Mouse (Mus musculus): Measurements from ENCODE around the gene Slit1. TPM values are rescaled to one million over a fixed set of nuclear protein-coding genes. Genes with fewer than 3 reads are reported as not detected.

The Slit1 gene
- polyA plus RNA-seq, 1 experiment from 2014 or later, result 0.12 TPM

DNA sequence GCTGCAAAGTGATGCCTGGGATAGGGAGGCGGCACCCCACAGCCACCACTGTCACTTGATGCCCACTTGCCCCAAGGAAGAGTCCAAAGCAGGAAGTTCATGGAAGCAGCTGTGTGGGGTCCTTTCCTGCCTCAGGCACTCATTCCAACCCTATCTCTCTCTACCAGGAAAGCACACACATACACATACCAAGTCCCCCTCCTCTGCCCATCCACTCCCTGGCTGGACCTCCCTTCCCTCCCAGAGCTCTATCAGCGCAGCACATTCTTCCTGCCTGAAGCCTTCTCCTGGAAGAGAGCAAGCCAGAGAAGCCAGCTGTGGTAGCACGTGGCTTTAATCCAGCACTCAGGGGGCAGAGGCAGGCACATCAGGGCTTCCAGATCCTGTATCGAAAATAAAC is 65.9 kb downstream of the Slit1 start:
- Histone ChIP-seq H3K4me1 (ENCODE audit: insufficient read depth) (no peaks in the 10 kb centered on the region), H3K36me3 (replicated peaks; ENCODE audit: insufficient read depth, low read length) (no peaks in the 10 kb centered on the region), H3K4me2 (ENCODE audit: low read depth, low read length) (no peak overlapping the region), H3K9ac (replicated peaks) (no peak overlapping the region), H3K27me3 (ENCODE audit: insufficient read depth, low read length) (no peaks in the 10 kb centered on the region), H3K9me3 (ENCODE audit: low read length) (no peaks in the 10 kb centered on the region), H3K27ac (ENCODE audit: low read depth) (no peak overlapping the region), H3K4me3 (ENCODE audit: low read depth, low read length) (no peak overlapping the region)
- 26% methylated on average over 4 of the region's 4 CpGs for whole genome bisulfite sequencing (ENCODE audit: insufficient replicate concordance)
- TF ChIP-seq EP300 (IDR thresholded peaks at IDR 0.05; ENCODE audit: low read depth) (no peak), CTCF (IDR thresholded peaks at IDR 0.05; ENCODE audit: low read depth) (no peak)
- ATAC-seq (peak; percentile 55), DNase-seq (no peak)

DNA sequence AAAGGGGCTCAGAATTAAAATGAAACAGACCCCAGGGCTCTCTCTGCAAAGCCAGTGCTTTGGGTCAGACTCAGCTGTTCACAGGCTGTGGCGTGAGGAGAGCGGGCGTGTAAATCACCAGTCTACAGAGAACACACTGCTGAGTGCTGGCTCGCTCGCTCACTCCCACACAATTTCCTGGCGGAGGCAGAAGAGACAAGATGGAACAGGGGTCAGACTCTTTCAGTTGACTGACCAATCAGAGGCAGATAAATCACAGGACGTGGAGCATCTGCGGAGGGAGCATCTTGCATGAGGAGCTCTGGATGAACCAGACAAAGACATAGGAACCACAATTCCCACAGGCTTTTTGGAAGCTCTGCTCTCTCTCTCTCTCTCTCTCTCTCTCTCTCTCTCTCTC is 67.9 kb downstream of the Slit1 start:
- Histone ChIP-seq H3K27ac (ENCODE audit: low read depth) (no peak overlapping the region), H3K9ac (replicated peaks) (no peak overlapping the region), H3K4me3 (ENCODE audit: low read depth, low read length) (no peak overlapping the region), H3K36me3 (replicated peaks; ENCODE audit: insufficient read depth, low read length) (no peaks in the 10 kb centered on the region), H3K4me1 (ENCODE audit: insufficient read depth) (no peaks in the 10 kb centered on the region), H3K4me2 (ENCODE audit: low read depth, low read length) (no peak overlapping the region), H3K9me3 (ENCODE audit: low read length) (no peaks in the 10 kb centered on the region), H3K27me3 (ENCODE audit: insufficient read depth, low read length) (0 out of 2 replicates have a peak, but pooled peaks cover 3% of the 10 kb centered on the region)
- ATAC-seq (no peak), DNase-seq (no peak)
- TF ChIP-seq CTCF (IDR thresholded peaks at IDR 0.05; ENCODE audit: low read depth), result no peak
- no peak for TF ChIP-seq EP300 (IDR thresholded peaks at IDR 0.05; ENCODE audit: low read depth)
- 73% methylated on average over 8 of the region's 8 CpGs for WGBS (ENCODE audit: insufficient replicate concordance)

DNA sequence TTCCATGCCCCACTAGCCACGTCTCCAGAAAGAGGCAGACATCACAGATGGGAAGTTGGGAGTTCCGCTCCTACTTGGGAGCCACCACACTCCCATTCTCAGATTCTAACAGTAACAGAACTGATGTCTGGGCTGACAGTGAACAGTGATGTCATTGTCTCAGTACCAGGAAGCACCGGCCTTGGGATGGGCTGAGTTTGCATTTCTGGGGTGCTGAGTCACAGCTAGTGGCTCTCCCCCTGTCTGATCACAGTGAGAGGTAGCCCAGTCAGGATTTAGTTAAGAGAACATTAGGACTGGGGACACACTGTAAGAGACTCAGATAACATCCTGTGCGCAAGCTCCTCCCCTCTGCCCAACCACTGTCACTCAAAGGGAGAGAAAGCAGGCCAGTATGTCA is 69.1 kb downstream of the Slit1 start:
- no peaks in the 10 kb centered on the region for H3K9me3 ChIP-seq (ENCODE audit: low read length)
- H3K27ac ChIP-seq (ENCODE audit: low read depth), result no peak overlapping the region
- no peaks in the 10 kb centered on the region for H3K36me3 ChIP-seq (replicated peaks; ENCODE audit: insufficient read depth, low read length)
- WGBS (ENCODE audit: insufficient replicate concordance), result 59% methylated on average over 4 of the region's 4 CpGs
- TF ChIP-seq CTCF (IDR thresholded peaks at IDR 0.05; ENCODE audit: low read depth) (no peak), EP300 (IDR thresholded peaks at IDR 0.05; ENCODE audit: low read depth) (no peak)
- no peak for DNase-seq
- H3K4me1 ChIP-seq (ENCODE audit: insufficient read depth), result no peaks in the 10 kb centered on the region
- no peak overlapping the region for H3K9ac ChIP-seq (replicated peaks)
- ATAC-seq, result peak; percentile 43; the same call in 1 of the 2 replicates
- H3K27me3 ChIP-seq (ENCODE audit: insufficient read depth, low read length), result 0 out of 2 replicates have a peak, but pooled peaks cover 3% of the 10 kb centered on the region
- H3K4me3 ChIP-seq (ENCODE audit: low read depth, low read length), result no peak overlapping the region
- H3K4me2 ChIP-seq (ENCODE audit: low read depth, low read length), result no peak overlapping the region

GRCm38 (mm10) chr19:41672836-41673235 is 70.6 kb downstream of the Slit1 start:
- Histone ChIP-seq H3K4me2 (ENCODE audit: low read depth, low read length) (no peak overlapping the region), H3K4me3 (ENCODE audit: low read depth, low read length) (no peak overlapping the region), H3K27ac (ENCODE audit: low read depth) (no peak overlapping the region), H3K9ac (replicated peaks) (no peak overlapping the region), H3K27me3 (ENCODE audit: insufficient read depth, low read length) (0 out of 2 replicates have a peak, but pooled peaks cover 3% of the 10 kb centered on the region), H3K9me3 (ENCODE audit: low read length) (no peaks in the 10 kb centered on the region), H3K4me1 (ENCODE audit: insufficient read depth) (no peaks in the 10 kb centered on the region), H3K36me3 (replicated peaks; ENCODE audit: insufficient read depth, low read length) (no peaks in the 10 kb centered on the region)
- ATAC-seq (no peak), DNase-seq (no peak)
- TF ChIP-seq EP300 (IDR thresholded peaks at IDR 0.05; ENCODE audit: low read depth) (no peak), CTCF (IDR thresholded peaks at IDR 0.05; ENCODE audit: low read depth) (no peak)
- 46% methylated on average over 4 of the region's 4 CpGs for WGBS (ENCODE audit: insufficient replicate concordance)

- no peaks in the 10 kb centered on the region for H3K36me3 ChIP-seq (replicated peaks; ENCODE audit: insufficient read depth, low read length)
- peaks cover 10% of the 10 kb centered on the region; the same call in 1 of the 2 replicates for H3K27me3 ChIP-seq (ENCODE audit: insufficient read depth, low read length)
- DNase-seq (no peak), ATAC-seq (no peak)
- no peak overlapping the region for H3K27ac ChIP-seq (ENCODE audit: low read depth)
- no peak overlapping the region for H3K9ac ChIP-seq (replicated peaks)
- no peaks in the 10 kb centered on the region for H3K4me1 ChIP-seq (ENCODE audit: insufficient read depth)
- no peak overlapping the region for H3K4me3 ChIP-seq (ENCODE audit: low read depth, low read length)
- WGBS (ENCODE audit: insufficient replicate concordance), result 58% methylated on average over 7 of the region's 7 CpGs
- no peak for TF ChIP-seq EP300 (IDR thresholded peaks at IDR 0.05; ENCODE audit: low read depth)
- TF ChIP-seq CTCF (IDR thresholded peaks at IDR 0.05; ENCODE audit: low read depth), result no peak
- H3K4me2 ChIP-seq (ENCODE audit: low read depth, low read length), result no peak overlapping the region
- no peaks in the 10 kb centered on the region for H3K9me3 ChIP-seq (ENCODE audit: low read length)
Measured at GRCm38 (mm10) chr19:41670931-41671330, 72.5 kb downstream of the Slit1 start.

DNA sequence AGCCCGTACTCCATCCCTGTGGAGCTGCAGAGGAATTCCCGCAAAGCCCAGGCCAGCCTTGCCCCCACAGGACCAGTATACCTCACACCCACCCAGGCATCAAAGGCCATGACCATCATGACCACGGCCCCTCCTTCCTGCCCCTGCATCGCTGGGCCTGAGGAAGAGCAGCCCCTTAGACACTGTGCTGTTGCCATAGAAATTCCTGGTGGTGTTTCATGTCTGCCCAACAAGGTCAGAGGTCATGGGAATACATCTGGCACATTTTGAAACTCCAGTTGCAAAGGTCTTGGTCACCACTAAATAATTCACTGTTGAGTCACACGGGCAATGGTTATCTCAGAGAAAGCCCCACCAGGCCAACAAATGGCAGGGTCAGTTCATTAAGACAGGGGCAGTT is 73.0 kb downstream of the Slit1 start:
- WGBS (ENCODE audit: insufficient replicate concordance), result 36% methylated on average over 5 of the region's 5 CpGs
- ATAC-seq, result no peak
- H3K4me1 ChIP-seq (ENCODE audit: insufficient read depth), result no peaks in the 10 kb centered on the region
- no peak for TF ChIP-seq EP300 (IDR thresholded peaks at IDR 0.05; ENCODE audit: low read depth)
- no peak for TF ChIP-seq CTCF (IDR thresholded peaks at IDR 0.05; ENCODE audit: low read depth)
- DNase-seq, result no peak
- H3K27ac ChIP-seq (ENCODE audit: low read depth), result no peak overlapping the region
- peaks cover 10% of the 10 kb centered on the region; the same call in 1 of the 2 replicates for H3K27me3 ChIP-seq (ENCODE audit: insufficient read depth, low read length)
- no peak overlapping the region for H3K9ac ChIP-seq (replicated peaks)
- no peak overlapping the region for H3K4me3 ChIP-seq (ENCODE audit: low read depth, low read length)
- no peaks in the 10 kb centered on the region for H3K36me3 ChIP-seq (replicated peaks; ENCODE audit: insufficient read depth, low read length)
- no peak overlapping the region for H3K4me2 ChIP-seq (ENCODE audit: low read depth, low read length)
- H3K9me3 ChIP-seq (ENCODE audit: low read length), result no peaks in the 10 kb centered on the region
